Mouse (Mus musculus) midbrain, embryonic 14.5 days (tissue): ENCODE measurements around the gene Mlec. TPM values are rescaled to one million over a fixed set of nuclear protein-coding genes. Genes with fewer than 3 reads are reported as not detected.

Experiments
- ATAC-seq: fragments of 200-750 bp; cut with Nextera tagmentation; 2 replicates; pipeline ENCODE4 v1.8.0; 2017; ENCODE audit warnings: moderate number of reproducible peaks, moderate library complexity; ENCODE audit not compliant: low FRiP score, low TSS enrichment
- DNase-seq: peaks from one replicate; pipeline ENCODE4 v3.0.0-alpha.2; 2015
- H3K27ac ChIP-seq: fragments of 300-500 bp; sonication (generic); replicated peaks from 2 replicates; pipeline ENCODE4 v1.5.1; 2014; ENCODE audit warnings: mild to moderate bottlenecking, low read depth, low read length, moderate library complexity
- H3K27me3 ChIP-seq: fragments of 300-500 bp; sonication (generic); 2 replicates; pipeline ENCODE4 v1.6.1; 2014; ENCODE audit warnings: low read length, control low read depth, mixed read lengths; ENCODE audit not compliant: control insufficient read depth, insufficient read depth
- H3K36me3 ChIP-seq: fragments of 300-500 bp; sonication (generic); 2 replicates; pipeline ENCODE4 v1.6.1; 2014; ENCODE audit warnings: low read length, control low read depth; ENCODE audit not compliant: control insufficient read depth, insufficient read depth
- H3K4me1 ChIP-seq: fragments of 300-500 bp; sonication (generic); 2 replicates; pipeline ENCODE4 v1.6.1; 2014; ENCODE audit warnings: mild to moderate bottlenecking, antibody characterized with exemption, low read length, control low read depth; ENCODE audit not compliant: control insufficient read depth, insufficient read depth
- H3K4me2 ChIP-seq: fragments of 300-500 bp; sonication (generic); 2 replicates; pipeline ENCODE4 v1.6.1; 2014; ENCODE audit warnings: mild to moderate bottlenecking, low read length, moderate library complexity
- H3K4me3 ChIP-seq: fragments of 300-500 bp; sonication (generic); replicated peaks from 2 replicates; pipeline ENCODE4 v1.5.1; 2014; ENCODE audit warnings: low read depth, low read length
- H3K9ac ChIP-seq: fragments of 300-500 bp; sonication (generic); replicated peaks from 2 replicates; pipeline ENCODE4 v1.6.1; 2014; ENCODE audit warnings: mild to moderate bottlenecking, low read length, moderate library complexity
- H3K9me3 ChIP-seq: fragments of 300-500 bp; sonication (generic); 2 replicates; pipeline ENCODE4 v1.6.1; 2016; ENCODE audit warnings: low read length, control low read depth, mixed read lengths; ENCODE audit not compliant: control insufficient read depth
- WGBS: fragments of 180-500 bp; shearing (Covaris S2); extraction: QIAGEN DNeasy Blood & Tissue Kit; methylation state at CpG from one replicate; pipeline ENCODE4 v1.1.7; 2014; 5-methylcytosine and 5-hydroxymethylcytosine counted together
- polyA plus RNA-seq: library from polyadenylated mRNA; unstranded; fragments of >200 nt; fragmentation: Nextera tagmentation; extraction: Ambion mirVana; gene quantifications from 2 replicates; pipeline ENCODE4 v1.2.1, GENCODE M21; 2014

Mlec gene
- polyA plus RNA-seq, 1 experiment from 2014 or later, result 18.6 TPM

DNA sequence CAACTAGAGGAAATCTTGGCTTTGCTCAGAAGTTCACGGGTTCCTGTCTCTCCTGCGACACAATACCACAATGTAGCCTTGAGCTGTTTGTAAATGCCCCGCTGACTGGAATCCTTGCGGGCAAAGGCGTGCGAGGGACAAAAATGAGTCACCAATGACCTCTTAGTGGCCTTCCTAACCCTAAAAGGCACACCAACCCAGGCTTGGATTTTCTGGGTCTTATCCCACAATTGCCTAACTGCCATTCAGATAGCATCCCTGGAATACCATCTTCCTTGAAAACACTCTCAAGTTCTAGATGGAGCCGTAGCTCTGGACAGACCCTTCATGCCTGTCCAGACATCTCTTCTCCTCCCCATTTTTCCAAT, 34.8 kb upstream of the Mlec start:
- Histone ChIP-seq H3K4me1 (peaks cover 17% of the 10 kb centered on the region), H3K27ac (no peak overlapping the region), H3K4me3 (peak overlapping the region; percentile 61), H3K9me3 (no peaks in the 10 kb centered on the region), H3K27me3 (peaks cover 55% of the 10 kb centered on the region), H3K9ac (peak overlapping the region; percentile 67; the same call in 1 of the 2 replicates), H3K4me2 (peak overlapping the region; percentile 99), H3K36me3 (no peaks in the 10 kb centered on the region)
- 12% methylated on average over 7 of the region's 7 CpGs for WGBS
- DNase-seq (no peak), ATAC-seq (no peak)

DNA sequence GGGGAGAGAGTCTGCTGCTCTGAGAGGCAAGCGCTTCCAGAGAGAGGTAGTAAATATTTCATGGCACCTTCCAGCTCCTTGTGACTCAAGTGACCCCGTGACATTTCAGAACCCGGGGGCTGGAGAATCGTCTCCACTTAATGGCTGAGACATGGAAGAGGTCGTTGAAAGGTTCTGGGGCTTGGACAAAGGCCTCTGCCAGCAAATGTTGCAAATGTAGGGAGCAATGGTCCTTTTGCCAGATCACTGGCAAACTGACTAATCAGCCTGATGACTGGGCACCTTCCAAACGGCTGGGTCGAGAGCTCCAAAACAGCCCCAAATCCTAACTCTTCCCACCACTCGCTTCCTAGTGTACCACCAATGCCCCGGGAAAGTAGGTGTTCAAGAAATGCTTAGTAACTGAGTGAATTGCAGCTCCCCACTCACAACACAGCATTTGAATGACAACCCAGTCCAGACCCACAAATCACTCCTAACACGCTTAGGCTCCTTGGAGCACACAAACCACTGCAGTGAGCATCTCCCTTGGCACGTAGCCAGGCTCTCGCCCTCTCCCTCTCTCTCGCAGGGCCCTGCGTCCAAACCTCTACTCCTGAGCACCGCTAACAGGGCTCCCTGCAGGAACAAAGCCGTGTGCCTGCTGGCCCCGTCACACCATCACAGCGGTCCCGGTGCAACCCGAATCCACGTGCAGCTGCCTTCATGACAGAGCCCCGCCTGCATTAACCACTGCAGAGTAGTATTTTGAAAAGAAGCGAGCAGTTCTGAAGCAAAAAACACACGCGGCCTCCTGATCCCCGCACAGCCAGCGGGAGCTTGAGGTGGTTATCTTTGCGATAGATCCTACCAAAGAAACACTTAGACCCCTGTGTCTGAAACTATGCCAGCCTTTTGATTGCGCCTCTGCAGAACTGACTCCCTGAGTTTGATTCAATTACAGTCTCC, 34.2 kb upstream of the Mlec start:
- Histone ChIP-seq H3K4me3 (no peak overlapping the region), H3K27ac (no peak overlapping the region), H3K9ac (peak overlapping the region; percentile 23; the same call in 1 of the 2 replicates), H3K4me2 (peak overlapping the region; percentile 99), H3K36me3 (no peaks in the 10 kb centered on the region), H3K9me3 (no peaks in the 10 kb centered on the region), H3K4me1 (peaks cover 17% of the 10 kb centered on the region), H3K27me3 (peaks cover 55% of the 10 kb centered on the region)
- WGBS, result 8% methylated on average over 29 of the region's 29 CpGs
- DNase-seq, result peak; percentile 67
- no peak for ATAC-seq

DNA sequence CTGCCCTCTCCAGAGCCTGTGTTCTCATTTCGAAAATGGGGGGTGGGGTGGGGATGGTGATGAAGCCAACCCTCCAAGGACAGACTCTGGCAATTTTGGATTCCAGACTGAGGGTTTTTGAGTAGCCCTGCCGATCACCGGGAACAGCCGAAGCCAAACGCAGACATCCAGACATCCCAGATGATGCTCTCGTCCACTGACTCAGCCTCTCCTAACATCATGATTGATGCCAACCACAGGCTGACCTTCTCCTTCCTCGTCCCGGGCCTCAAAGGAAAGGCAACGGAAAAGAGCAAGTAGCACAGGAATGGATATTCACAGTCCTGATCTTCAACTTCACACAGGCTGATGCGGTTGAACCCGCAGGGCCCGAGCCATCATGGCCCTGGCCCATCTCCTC, 32.1 kb upstream of the Mlec start:
- no peak overlapping the region for H3K9ac ChIP-seq
- H3K4me2 ChIP-seq, result no peak overlapping the region
- no peak for ATAC-seq
- H3K36me3 ChIP-seq, result no peaks in the 10 kb centered on the region
- H3K27me3 ChIP-seq, result peaks cover 47% of the 10 kb centered on the region
- H3K4me1 ChIP-seq, result peaks cover 27% of the 10 kb centered on the region
- no peak overlapping the region for H3K4me3 ChIP-seq
- H3K9me3 ChIP-seq, result no peaks in the 10 kb centered on the region
- DNase-seq, result no peak
- no peak overlapping the region for H3K27ac ChIP-seq
- WGBS, result 83% methylated on average over 12 of the region's 12 CpGs

DNA sequence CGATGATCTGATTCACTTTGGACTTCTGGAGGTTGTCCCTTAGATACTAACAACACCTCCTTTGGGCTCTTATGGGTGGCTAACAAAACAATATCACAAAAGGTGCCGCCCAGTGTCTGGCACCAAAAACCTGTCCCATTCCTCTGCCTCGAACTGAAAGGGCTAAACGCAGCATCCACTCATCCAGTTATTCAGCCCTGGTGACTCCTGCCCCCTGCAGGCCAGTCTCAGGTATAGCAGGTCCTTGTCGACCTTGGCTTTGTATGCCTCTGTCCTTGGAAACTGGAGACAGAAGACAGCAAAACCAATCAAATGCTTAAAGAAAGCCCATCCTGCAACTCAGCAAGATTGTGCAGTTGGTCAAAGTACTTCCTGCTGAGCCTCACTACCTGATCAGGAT, 30.8 kb upstream of the Mlec start:
- no peak for ATAC-seq
- 49% methylated on average over 5 of the region's 5 CpGs for WGBS
- peak; percentile 73 for DNase-seq
- Histone ChIP-seq H3K36me3 (no peaks in the 10 kb centered on the region), H3K27ac (no peak overlapping the region), H3K27me3 (peaks cover 41% of the 10 kb centered on the region), H3K4me2 (no peak overlapping the region), H3K9me3 (no peaks in the 10 kb centered on the region), H3K4me1 (peaks cover 29% of the 10 kb centered on the region), H3K9ac (no peak overlapping the region), H3K4me3 (no peak overlapping the region)

GRCm38 (mm10) chr5:115187188-115188131, 29.5 kb upstream of the Mlec start:
- Histone ChIP-seq H3K9ac (no peak overlapping the region), H3K27ac (no peak overlapping the region), H3K27me3 (peaks cover 29% of the 10 kb centered on the region), H3K4me1 (peaks cover 22% of the 10 kb centered on the region), H3K4me2 (peak overlapping the region; percentile 37), H3K4me3 (no peak overlapping the region), H3K9me3 (no peaks in the 10 kb centered on the region), H3K36me3 (no peaks in the 10 kb centered on the region)
- WGBS, result 23% methylated on average over 26 of the region's 26 CpGs
- ATAC-seq, result peak; percentile 50; the same call in 1 of the 2 replicates
- DNase-seq, result peak; percentile 92

GRCm38 (mm10) chr5:115186371-115187073, 28.5 kb upstream of the Mlec start:
- Histone ChIP-seq H3K4me3 (no peak overlapping the region), H3K4me1 (peaks cover 17% of the 10 kb centered on the region), H3K4me2 (peak overlapping the region; percentile 37), H3K9ac (0 out of 2 replicates have a peak overlapping the region, but pooled peaks have one; percentile 26), H3K27me3 (peaks cover 19% of the 10 kb centered on the region), H3K27ac (no peak overlapping the region), H3K36me3 (no peaks in the 10 kb centered on the region), H3K9me3 (no peaks in the 10 kb centered on the region)
- WGBS, result 21% methylated on average over 17 of the region's 17 CpGs
- ATAC-seq, result peak; percentile 46; the same call in 1 of the 2 replicates
- DNase-seq, result peak; percentile 65

DNA sequence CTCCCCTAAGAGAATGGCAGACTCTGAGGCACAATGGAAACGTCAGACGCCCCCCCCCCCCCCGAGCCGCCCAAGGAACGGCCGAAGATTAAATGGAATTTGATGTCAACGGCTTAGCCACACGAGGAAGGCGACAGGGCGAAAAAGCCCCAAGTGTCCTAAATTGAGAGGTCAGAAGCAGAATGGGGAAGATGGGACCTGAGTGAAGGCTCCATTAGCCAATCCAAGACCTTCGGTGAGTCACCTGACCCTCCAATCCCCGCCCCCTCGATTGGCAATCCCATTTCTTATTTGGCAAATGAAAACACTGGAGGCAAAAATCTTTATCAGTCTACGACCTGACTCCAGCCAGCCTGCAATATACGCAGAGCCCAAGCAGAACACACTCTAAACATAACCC, 26.7 kb upstream of the Mlec start:
- H3K27me3 ChIP-seq, result peaks cover 2% of the 10 kb centered on the region
- no peak for ATAC-seq
- peak overlapping the region; percentile 17; the same call in 1 of the 2 replicates for H3K4me3 ChIP-seq
- peak overlapping the region; percentile 71 for H3K27ac ChIP-seq
- no peaks in the 10 kb centered on the region for H3K36me3 ChIP-seq
- H3K4me1 ChIP-seq, result peaks cover 17% of the 10 kb centered on the region
- H3K9ac ChIP-seq, result 0 out of 2 replicates have a peak overlapping the region, but pooled peaks have one; percentile 31
- H3K9me3 ChIP-seq, result no peaks in the 10 kb centered on the region
- H3K4me2 ChIP-seq, result peak overlapping the region; percentile 43
- peak; percentile 89 for DNase-seq
- WGBS, result 11% methylated on average over 15 of the region's 15 CpGs

GRCm38 (mm10) chr5:115183482-115183881, 25.5 kb upstream of the Mlec start:
- no peak overlapping the region for H3K4me3 ChIP-seq
- no peaks in the 10 kb centered on the region for H3K36me3 ChIP-seq
- WGBS, result 84% methylated on average over 10 of the region's 10 CpGs
- ATAC-seq (no peak), DNase-seq (no peak)
- H3K4me2 ChIP-seq, result no peak overlapping the region
- no peak overlapping the region for H3K9ac ChIP-seq
- no peaks in the 10 kb centered on the region for H3K27me3 ChIP-seq
- no peak overlapping the region for H3K27ac ChIP-seq
- no peaks in the 10 kb centered on the region for H3K9me3 ChIP-seq
- H3K4me1 ChIP-seq, result peaks cover 17% of the 10 kb centered on the region
